Mouse (Mus musculus) T-helper 17 cell (primary cell): Measurements from ENCODE around the gene Emc9.

Experiments used
- in situ Hi-C, 2 experiments: fragments of 300-600 bp; cut with MboI, MseI; formaldehyde crosslinking; loops; 1 replicate in 1 of 2; 2 replicates in 1 of 2; pipeline ENCODE4 v1.15.1; 2025; ENCODE audit warnings: high pct_unique_total_duplicates in 2 of 2

The Emc9 gene

DNA sequence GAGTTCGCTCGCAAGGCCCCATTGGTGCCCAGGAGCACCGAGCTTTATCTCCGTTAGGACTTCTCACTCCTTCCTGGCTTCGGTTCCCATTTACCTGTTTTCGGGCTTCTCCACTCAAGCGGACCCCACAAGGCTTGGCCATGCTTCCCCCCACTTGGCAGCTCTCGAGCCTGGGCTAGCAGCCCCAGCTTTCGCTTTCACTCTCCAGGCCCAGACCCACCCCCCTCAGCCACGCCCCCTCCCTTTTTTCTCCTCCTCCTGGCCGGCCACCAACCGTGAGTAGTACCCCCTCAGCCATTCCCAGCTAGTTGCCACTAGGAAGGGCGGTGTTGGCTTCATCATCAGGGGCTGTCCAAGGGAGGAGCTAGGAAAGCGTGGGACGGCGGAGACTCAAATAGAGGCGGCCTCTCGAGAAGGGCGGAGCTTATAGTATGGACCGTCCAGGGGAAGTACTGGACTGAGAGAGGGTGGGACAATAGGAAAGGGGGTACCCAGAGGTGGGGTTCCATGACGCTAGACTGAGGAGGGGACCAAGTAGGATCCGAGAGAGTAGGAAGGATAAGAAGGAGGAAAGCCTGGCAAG, 5.7 kb upstream of the Emc9 start, which contains the start of gene Psme2:
TSS of gene Psme2 (minus strand) at position 366 of the 583 bp plus-strand sequence.
- in situ Hi-C loops = no loop called here

DNA sequence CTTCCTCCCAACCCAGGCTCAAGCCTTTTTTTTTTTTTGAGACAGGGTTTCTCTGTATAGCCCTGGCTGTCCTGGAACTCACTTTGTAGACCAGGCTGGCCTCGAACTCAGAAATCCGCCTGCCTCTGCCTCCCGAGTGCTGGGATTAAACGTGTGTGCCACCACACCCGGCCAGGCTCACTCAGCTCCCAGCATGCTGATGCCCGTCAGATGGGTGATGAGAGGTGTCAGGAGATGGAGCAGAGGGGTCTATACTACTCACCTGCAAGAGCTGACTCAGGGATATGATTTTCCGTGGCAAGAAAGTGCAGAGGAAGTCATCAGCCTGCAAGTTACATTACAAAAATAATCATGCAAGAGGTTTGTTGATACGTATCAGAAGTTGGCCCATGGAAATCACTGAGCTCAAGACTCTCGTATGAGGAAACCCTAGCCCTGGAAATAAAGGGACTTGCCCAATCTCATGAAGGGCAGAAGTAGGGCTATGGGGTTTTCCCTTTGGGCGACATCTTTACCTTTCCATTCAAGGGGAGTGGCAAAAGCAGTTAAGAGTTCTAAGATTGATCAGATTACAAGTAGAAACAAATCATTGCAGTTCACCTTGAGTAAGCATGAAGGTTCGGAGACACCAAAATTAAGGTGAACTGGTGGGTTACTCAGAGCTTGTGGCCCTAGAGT, 4.8 kb upstream of the Emc9 start:
- in situ Hi-C loops = no loop called here

DNA sequence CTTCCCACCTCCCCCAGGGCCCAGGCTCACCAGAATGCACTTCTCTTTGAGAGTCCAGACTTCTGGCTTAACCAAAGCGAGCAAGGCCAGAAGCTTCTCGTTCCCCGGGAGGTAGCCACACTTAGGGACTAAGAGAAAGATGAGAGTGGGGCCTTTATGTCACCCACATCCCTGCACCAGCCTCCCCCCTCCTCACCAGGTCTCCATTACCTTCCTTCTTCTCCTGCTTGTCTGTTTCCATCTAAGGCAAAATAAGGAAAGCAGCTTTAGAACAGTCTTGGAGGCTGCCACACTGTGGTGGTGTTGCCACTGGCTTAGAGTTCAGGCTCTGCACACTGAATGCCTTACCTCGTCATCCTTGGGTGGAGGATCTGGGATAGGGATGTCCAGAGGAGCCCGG, 4.2 kb upstream of the Emc9 start:
- in situ Hi-C loops = no loop called here

DNA sequence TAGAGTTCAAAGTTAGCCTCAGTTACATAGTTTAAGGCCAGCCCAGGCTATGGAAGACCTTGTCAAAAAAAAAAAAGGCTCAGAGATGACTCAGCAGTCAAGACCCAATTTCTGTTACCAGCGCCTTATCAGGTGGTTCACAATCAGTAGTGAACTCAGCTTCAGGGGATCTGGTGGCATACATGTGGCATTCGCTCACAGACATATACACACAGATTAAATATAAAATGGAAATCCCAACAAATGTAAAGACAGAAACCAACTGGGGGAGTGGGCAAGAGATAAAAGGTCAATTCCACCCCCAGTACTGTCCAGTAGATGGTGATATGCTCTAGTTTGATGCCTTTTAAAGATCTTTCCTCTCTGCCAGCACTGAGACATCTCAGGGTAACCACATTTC, 1.0 kb upstream of the Emc9 start:
- in situ Hi-C loops = no loop called here

DNA sequence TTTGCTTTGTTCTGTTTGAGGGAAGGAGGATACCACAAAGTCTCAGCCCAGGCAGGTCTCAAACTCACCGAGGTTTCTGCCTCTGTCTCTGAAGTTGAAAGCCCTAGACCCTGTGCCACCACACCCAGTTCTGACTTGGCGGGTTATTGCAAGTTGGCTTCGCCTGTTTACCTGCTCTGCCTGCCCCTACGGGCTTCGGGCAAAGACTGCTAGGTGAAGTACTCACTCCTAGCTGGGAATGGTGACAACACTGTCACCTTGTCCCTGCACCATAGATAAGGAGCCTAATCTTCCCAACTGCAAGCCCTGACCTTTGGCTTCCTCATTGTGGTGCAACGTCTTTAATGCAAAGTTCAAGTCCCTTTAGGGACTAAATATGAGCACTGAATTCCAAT, 461 bp upstream of the Emc9 start:
- in situ Hi-C loops = no loop called here

DNA sequence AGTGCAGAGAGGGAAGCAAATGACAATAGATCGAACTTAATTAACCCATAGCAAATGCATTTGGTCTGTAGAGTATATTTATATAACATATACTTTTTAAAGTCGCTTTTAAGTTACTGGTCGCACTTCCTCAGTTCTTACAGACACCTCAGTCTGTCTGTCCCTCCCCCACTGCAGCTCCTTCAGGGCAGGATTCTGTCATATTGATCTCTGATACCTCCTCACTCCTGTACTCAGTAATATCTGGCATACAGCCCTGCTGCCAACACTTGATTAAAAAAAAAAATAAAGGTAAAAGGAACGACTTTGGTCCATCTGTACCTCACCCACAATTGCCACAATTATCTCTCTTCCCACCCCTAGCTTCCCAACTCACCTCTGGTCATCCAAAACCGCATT, 800 bp downstream of the Emc9 start:
- in situ Hi-C loops = no loop called here

DNA sequence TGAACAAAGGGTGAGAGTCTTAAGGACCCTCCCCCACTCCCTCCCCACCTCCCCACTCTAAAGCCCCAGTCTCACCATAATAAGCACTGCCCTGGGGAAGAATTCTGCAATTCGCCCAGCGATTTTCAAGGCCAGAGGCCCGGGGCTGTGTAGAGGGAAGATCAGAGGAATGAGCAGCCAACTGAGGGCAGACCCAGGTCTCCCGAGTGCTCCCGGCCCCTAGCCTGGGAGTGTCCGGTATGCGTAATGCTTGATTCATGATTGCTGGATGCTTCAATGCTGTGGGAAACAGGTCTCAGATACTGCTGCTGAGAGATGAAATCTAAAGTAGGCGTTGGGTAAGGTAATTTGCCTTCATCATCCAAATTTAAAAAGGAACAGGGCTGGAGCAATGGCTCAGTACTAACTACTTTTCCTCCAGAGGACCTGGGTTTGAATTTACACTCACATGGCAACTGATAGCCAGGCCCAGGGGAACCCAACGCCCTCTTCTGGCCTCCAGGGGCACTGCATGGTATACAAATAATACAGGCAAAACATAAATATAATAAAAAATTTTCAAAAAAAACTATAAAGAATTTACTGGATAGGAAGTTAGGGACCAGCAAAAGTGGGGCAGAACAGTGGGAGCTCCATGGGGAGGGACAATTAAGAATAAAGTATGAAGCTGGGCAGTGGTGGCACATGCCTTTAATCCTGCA, 3.0 kb downstream of the Emc9 start:
- in situ Hi-C loops = no loop called here

DNA sequence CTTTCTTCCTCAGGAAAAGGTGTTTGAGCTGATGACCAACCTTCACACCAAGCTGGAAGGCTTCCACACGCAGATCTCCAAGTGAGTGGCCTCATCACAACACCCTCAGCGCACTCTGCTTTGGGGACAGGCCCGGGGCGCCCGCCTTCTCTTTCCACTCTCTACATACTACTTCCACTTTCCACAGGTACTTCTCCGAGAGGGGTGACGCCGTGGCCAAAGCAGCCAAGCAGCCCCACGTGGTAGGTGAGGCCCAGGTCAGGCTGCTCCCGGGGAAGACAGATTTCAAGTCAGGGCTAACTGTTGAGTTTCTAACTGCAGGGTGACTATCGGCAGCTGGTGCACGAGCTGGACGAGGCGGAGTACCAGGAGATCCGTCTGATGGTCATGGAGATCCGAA, 4.4 kb downstream of the Emc9 start:
- in situ Hi-C loops = no loop called here

DNA sequence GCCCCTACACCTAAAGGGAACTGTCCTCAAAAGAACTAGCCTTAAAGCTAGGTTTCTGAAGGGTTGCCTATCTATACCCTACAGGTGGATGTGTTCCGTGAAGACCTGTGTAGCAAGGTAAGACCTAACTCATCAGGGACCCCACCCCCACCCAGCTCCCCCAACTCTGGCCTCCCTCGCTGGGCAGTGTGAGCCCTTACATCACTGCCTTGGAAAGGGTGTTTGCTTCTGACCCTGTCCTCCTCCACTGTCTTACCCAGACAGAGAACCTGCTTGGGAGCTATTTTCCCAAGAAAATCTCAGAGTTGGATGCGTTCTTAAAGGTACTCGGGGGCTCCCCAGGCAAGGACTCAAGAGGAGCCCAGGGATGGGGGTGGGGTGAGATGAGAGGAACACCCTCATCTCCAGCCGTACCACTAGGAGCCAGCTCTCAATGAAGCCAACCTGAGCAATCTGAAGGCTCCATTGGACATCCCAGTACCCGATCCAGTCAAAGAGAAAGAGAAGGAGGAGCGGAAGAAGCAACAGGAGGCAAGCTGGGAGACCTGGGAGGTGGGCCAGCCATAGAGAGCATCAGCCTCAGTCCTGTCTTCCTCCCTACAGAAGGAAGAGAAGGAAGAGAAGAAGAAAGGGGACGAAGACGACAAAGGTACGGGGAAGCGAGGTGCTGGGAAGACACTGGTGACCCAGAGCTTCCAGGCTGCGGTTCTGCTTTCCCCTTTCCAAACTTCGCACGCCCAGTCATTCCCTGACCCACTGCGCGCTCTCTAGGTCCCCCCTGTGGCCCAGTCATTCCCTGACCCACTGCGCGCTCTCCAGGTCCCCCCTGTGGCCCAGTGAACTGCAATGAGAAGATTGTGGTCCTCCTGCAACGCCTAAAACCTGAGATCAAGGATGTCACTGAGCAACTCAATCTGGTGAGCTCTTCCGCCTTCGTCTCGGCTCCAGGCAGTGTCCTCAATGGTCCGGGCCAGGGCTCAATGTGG, 5.3 kb downstream of the Emc9 start:
- in situ Hi-C loops = no loop called here

DNA sequence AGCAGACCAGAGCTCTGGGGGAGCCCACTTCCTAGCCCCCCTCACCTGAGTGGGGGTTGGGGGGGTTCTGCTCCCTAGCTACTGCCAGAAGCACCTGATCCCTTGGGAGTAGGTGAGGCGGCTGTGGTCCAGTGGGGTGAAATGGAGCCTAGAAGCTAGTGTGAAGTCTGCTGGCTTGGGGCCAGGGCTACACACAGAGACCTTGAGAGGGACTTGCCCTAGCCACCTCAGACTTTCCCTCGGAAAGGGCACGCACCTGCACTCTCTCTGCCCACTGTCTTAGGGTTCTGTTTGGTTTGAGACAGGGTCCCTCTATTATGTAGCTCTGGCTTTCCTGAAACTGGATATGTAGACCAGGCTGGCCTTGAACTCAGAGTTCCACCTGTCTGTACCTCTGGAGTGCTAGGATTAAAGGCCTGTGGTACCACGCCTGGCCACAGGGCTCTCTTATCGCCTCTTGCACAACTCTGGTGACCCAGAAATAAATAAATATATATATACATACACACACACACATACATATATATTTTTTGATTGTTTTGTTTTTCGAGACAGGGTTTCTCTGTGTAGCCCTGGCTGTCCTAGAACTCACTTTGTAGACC, 6.3 kb downstream of the Emc9 start:
- in situ Hi-C loops = no loop called here

DNA sequence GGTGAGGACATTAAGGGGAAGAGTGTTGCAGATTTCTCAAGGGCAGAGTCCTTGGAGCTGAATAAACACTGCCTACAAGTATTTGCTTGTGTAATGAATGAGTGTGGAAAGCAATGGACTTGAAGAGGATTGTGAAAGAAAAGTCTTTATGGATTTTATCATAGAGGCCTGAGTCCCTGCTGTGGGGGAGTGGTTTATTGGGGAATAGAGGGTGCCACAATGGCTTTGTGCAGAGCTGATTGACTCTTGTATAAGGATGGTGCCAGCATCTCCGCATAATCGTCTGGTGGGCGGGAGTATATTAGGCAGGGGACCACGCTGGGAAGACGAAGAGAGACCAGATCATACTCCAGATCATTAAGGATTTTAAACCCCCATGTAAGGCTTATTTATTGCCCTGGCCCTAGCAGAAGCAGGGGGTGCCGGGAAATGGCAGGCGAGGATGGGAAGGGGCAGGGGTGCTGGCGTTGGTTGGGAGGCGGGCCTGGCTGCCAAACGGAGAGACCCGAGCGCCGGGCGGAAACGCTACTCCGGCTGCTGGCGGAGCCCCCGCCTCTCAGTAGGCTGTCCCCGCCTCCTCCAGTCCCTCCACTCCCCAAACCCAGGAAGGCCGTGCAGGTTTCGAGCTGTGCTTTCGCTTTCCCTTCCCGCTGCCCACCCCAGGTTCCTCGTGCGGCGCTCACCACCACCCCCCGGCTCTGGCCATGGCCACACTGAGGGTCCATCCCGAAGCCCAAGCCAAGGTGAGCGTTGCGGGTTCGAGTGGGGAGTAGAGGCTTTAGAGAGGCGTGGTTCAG, 7.0 kb downstream of the Emc9 start, which contains the start of gene Psme1:
TSS of gene Psme1 (plus strand) at position 253 of the 797 bp plus-strand sequence.
- in situ Hi-C loops = no loop called here

DNA sequence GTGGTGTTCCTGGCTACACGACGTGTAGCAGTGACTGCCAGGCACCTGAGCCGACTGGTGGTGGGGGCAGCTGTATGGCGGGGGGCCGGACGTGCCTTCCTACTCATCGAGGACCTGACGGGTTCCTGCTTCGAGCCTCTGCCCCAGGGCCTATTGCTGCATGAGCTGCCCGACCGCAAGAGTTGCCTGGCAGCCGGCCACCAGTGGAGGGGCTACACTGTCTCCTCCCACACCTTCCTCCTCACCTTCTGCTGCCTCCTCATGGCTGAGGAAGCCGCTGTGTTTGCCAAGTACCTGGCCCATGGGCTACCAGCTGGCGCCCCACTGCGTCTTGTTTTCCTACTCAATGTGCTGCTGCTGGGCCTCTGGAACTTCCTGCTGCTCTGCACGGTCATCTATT, 8.7 kb downstream of the Emc9 start:
- in situ Hi-C loops = no loop called here

DNA sequence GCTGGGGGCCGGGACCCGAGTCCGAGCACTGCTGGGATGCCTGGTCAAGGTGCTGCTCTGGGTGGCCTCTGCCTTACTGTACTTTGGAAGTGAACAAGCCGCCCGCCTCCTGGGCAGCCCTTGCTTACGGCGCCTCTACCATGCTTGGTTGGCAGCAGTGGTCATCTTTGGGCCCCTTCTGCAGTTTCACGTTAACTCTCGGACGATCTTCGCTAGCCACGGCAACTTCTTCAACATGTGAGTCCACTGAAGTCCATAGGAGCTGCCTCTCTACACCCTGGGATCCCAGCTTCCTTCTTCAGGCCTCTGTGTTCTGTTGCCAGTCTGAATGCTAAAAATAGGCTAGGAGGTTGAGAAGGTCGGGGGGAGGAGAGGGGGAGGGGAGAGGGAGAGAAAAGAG, 9.4 kb downstream of the Emc9 start:
- in situ Hi-C loops = no loop called here

DNA sequence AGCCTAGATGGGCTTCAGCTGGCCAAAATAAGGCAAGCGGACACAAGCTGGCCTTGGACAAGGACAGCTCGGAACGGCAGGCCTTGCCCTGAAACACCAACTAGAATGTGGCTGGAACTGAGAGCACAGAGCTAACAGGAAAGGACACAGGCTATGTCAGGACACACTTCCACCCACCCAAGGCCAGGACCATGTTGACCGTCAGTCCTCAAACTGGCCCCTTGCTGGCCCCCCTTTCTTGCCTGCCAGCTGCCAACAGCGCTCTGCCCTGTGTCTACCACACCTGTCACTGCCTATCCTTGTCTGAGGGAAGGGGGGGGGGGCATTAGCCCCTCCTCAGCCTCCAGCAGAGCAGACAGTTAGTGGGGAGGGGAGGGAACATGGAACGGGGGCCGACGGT, 9.8 kb downstream of the Emc9 start, which contains the start of gene Fitm1:
TSS of gene Fitm1 (plus strand) at position 316 of the 400 bp plus-strand sequence.
- in situ Hi-C loops = no loop called here

DNA sequence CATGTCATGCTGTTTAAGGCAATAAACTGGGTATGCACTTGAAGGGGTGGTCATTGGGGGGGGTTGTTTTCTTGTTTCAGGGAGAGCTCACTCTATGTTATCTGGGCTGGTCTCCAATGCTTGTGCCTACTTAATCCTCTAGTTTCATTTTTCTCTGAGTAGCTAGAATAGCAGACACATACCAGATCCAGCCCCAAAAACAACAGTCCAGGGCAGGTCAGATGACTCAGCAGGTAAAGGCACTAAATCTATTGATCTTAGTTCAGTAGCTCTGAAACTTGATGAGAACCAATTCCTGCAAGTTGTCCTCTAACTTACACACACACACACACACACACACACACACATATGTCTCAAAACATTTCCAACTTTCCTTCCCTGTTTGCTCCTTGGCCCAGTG, 13.3 kb downstream of the Emc9 start:
- in situ Hi-C loops = no loop called here

DNA sequence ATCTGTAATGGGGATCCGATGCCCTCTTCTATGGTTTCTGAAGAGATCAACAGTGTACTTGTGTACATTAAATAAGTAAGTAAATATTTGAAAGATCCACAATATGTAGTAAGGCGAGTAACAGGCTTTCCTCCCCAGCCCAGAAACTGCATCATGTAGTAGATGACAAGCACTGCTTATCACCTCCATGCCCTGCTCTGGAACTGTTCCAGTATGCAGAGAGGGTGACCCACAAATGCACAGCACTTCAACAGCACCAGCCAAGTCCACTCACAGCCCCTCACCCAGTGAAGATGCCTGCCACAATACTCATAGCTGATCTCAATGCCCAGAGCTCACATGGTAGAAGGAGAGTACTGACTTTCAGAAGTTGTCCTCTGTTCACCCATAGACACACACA, 14.5 kb downstream of the Emc9 start:
- in situ Hi-C loops = no loop called here

DNA sequence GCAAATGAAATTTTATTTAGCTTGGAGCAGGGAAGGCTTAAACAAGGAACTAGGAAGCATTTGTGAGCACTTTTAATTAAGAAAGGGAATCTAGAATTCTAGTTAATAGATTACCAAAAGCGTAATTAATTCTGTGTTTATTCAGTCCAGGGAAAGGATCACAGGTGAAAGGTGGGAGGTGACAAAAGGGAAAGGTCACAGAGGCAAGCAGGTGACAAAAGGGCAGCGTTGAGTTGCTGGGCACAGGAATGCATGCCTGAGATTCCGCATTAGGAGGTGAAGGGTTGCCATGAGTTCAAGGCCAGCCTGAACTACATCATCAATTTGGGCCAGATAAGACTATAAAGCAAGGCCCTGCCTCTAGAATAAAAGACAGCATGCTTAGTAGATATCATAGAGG, 17.6 kb downstream of the Emc9 start:
- in situ Hi-C loops = no loop called here

DNA sequence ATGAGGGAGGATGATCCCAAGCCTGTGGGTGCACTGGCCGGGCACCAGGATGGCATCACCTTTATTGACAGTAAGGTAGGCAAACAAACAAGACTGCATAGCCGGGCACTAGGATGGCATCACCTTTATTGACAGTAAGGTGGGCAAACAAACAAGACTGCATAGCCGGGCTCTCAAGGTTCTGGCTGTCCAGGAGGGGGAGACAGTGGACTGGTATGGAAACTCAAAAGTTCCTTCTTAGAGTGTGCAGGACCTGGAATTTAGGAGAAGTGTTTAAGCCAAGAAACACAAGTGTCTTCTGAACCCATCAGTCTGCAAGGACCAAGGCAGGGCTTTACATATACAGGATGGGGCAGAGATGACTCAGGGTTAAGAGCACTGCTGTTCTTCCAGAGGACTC, 19.4 kb downstream of the Emc9 start:
- in situ Hi-C loops = no loop called here

DNA sequence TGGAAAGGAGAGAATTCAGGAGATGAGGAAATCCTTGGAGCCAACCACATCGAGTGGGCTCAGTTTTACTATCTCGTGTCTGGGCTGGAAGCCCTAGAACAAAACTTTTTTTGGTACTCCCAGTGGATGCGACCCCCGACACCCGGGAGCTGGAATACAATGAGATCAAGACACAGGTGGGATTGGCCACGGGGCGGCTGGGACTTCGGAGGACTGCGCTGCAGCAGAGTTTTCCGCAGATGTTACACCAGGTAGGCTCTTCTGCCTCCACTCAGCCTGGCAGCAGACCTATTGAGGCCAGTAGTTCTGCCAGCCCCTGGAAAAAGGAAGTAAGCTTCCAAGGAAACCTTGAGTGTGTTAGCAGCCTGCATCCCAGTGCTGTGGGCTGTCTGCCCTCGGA, 21.9 kb downstream of the Emc9 start:
- in situ Hi-C loops = no loop called here

DNA sequence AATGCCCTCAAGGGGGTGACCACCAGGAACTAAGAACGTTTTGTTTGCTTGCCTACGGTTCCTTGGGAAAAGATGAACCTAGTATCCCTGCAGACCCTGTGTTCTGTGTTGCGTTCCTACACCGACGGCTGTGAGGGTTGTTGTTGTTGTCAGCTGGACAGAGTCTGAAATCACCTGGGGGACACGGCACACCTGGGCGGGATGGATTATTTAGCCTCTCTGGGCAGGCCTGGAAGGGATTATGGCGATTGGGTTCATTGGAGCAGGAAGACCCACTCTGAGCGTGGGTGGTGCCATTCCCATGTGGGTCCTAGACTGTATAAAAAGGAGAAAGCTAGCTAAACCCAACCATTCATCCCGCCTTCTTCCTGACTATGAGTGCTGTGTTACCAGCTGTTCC, 23.2 kb downstream of the Emc9 start:
- in situ Hi-C loops = no loop called here
